23 mouse cellular contexts compared by ENCODE assay signal in the genomic region with DNA sequence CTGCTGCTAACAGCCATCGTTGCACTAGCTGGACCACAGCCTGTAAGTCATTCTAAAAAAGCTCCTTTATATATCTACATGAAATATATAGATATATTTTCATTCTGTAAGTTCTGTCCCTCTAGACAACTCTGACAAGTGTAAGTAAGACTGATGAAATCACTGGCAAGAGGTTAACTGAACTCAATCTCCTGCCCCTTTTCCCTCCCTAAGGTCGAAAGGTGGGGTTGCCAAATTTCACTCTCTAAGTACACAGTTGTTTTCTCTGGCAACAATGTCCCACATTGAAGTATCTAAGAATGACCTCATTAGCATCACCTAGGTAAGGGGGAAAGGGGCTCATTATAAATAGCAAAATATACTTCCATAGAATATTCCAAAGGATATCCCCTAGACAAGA. TPM values are rescaled to one million over a fixed set of nuclear protein-coding genes. Genes with fewer than 3 reads are reported as not detected.
DNase-seq lines count a peak whose midpoint lies in the region; ATAC-seq and TF ChIP-seq lines count a peak whose summit lies in the region.
"Had no signal": no experiment of that assay in that cellular context is flagged by ENCODE, and none has a peak within 500 bp of the region (broad histone marks: within the 10 kb centered on the region; RNA-seq: fewer than 3 reads in every experiment).

No protein-coding gene starts in this region.

- WGBS in liver, adult 2 months: 38% methylated on average over 2 of the region's 2 CpGs
- 88% methylated on average over 2 of the region's 2 CpGs for WGBS in liver, embryonic 11.5 days
- 65% methylated on average over 2 of the region's 2 CpGs for WGBS in liver, postnatal 0 days (ENCODE audit: insufficient replicate concordance)
- WGBS in forebrain, postnatal 0 days: 99% methylated on average over 2 of the region's 2 CpGs

- no peak for TF ChIP-seq POLR2A in liver, adult 2 months (IDR thresholded peaks at IDR 0.05; ENCODE audit: extremely low read depth, insufficient read depth, low read length)
- no peak for TF ChIP-seq POLR2A in myocyte (IDR thresholded peaks at IDR 0.05; ENCODE audit: insufficient read length, low read depth)

- peaks cover 6% of the 10 kb centered on the region for H3K4me1 ChIP-seq in liver, adult 2 months (ENCODE audit: control insufficient read depth, insufficient read depth, low read length)
- H3K4me1 ChIP-seq in liver, embryonic 11.5 days (replicated peaks; ENCODE audit: control insufficient read depth, insufficient read depth, low read length): no peaks in the 10 kb centered on the region
- no peaks in the 10 kb centered on the region for H3K4me1 ChIP-seq in liver, postnatal 0 days (ENCODE audit: insufficient read depth)
- H3K4me1 ChIP-seq in forebrain, postnatal 0 days (ENCODE audit: insufficient read depth): no peaks in the 10 kb centered on the region

- H3K27ac ChIP-seq in liver, adult 2 months (replicated peaks; ENCODE audit: insufficient read depth, low read depth, low read length): no peak overlapping the region
- no peak overlapping the region for H3K27ac ChIP-seq in liver, embryonic 11.5 days (ENCODE audit: low read depth, low read length)
- peak overlapping the region; percentile 30; the same call in 1 of the 2 replicates for H3K27ac ChIP-seq in liver, postnatal 0 days (ENCODE audit: low read depth)
- H3K27ac ChIP-seq in forebrain, postnatal 0 days (ENCODE audit: low read depth, low read length): no peak overlapping the region

- H3K9me3 ChIP-seq in liver, embryonic 11.5 days (ENCODE audit: control insufficient read depth, low read length): no peaks in the 10 kb centered on the region
- no peaks in the 10 kb centered on the region for H3K9me3 ChIP-seq in liver, postnatal 0 days (ENCODE audit: low read length)
- H3K9me3 ChIP-seq in forebrain, postnatal 0 days (ENCODE audit: low read length): no peaks in the 10 kb centered on the region
- H3K9me3 ChIP-seq: G1E had no signal

- H3K9ac ChIP-seq in liver, adult 2 months (ENCODE audit: low read depth, low read length): no peak overlapping the region
- no peak overlapping the region for H3K9ac ChIP-seq in liver, embryonic 11.5 days (ENCODE audit: low read depth, low read length)
- no peak overlapping the region for H3K9ac ChIP-seq in liver, postnatal 0 days (replicated peaks)
- H3K9ac ChIP-seq in forebrain, postnatal 0 days: no peak overlapping the region

- peak; percentile 89 for DNase-seq in liver, adult 2 months (ENCODE audit: extremely low read depth, low read depth, low spot score)
- DNase-seq in liver, embryonic 11.5 days (ENCODE audit: low spot score): no peak
- no peak for DNase-seq in liver, postnatal 0 days
- DNase-seq in liver (no peak), adipocyte (ENCODE audit: low spot score) (peak; percentile 13)
- no peak for DNase-seq in forebrain, postnatal 0 days
- no peak for DNase-seq in heart, postnatal 14 days
- DNase-seq: adrenal gland, adult 2 months; adrenal gland, adult 8-10 months; adrenal gland, postnatal 10 days; adrenal gland, postnatal 14 days; adrenal gland, postnatal 25 days; adrenal gland, postnatal 36 days; B cell, adult 2 months; cerebellum, adult 11 months; cerebellum, adult 11-12 months; cerebellum, adult 18-20 months had no signal

- intact Hi-C loops in heart, postnatal 14 days (cut with DNase I): no loop called here

- no peak for ATAC-seq in liver, embryonic 11.5 days (replicated peaks; ENCODE audit: low FRiP score)
- peak; percentile 84 for ATAC-seq in liver, postnatal 0 days
- no peak for ATAC-seq in forebrain, postnatal 0 days
- ATAC-seq: activated CD4-positive, CD25-positive, alpha-beta regulatory T cell, adult 4 months; CD4-positive, CD25-positive, alpha-beta regulatory T cell, adult 4 months; Patski had no signal

- H3K79me2 ChIP-seq in liver, adult 2 months (ENCODE audit: control insufficient read depth, insufficient read depth, low read length): no peaks in the 10 kb centered on the region; the same call in 1 of the 2 replicates
- no peaks in the 10 kb centered on the region for H3K79me2 ChIP-seq in myocyte (ENCODE audit: control insufficient read depth, insufficient read depth)

- H3K27me3 ChIP-seq in liver, adult 2 months (ENCODE audit: control insufficient read depth, insufficient read depth, low read length): no peaks in the 10 kb centered on the region
- no peaks in the 10 kb centered on the region for H3K27me3 ChIP-seq in liver, embryonic 11.5 days (replicated peaks; ENCODE audit: control insufficient read depth, insufficient read depth, low read length)
- no peaks in the 10 kb centered on the region for H3K27me3 ChIP-seq in liver, postnatal 0 days (ENCODE audit: insufficient read depth, low read length)
- no peaks in the 10 kb centered on the region for H3K27me3 ChIP-seq in myocyte (ENCODE audit: control insufficient read depth, insufficient read depth, insufficient read length)
- no peaks in the 10 kb centered on the region for H3K27me3 ChIP-seq in forebrain, postnatal 0 days (ENCODE audit: insufficient read depth, low read length)
- H3K27me3 ChIP-seq: CH12.LX, Patski had no signal

- no peak overlapping the region for H3K4me3 ChIP-seq in liver, adult 2 months (ENCODE audit: insufficient read depth, low read depth, low read length)
- H3K4me3 ChIP-seq in liver, embryonic 11.5 days (ENCODE audit: low read depth, low read length): no peak overlapping the region
- no peak overlapping the region for H3K4me3 ChIP-seq in liver, postnatal 0 days (ENCODE audit: low read depth, low read length)
- no peak overlapping the region for H3K4me3 ChIP-seq in myocyte
- no peak overlapping the region for H3K4me3 ChIP-seq in forebrain, postnatal 0 days (ENCODE audit: low read depth, low read length)

- H3ac ChIP-seq in myocyte (ENCODE audit: control insufficient read depth, insufficient read length): no peak overlapping the region

- peak; percentile 36; the same call in 1 of the 2 replicates for TF ChIP-seq EP300 in liver, postnatal 0 days (IDR thresholded peaks at IDR 0.05; ENCODE audit: low read depth)

- no peak for TF ChIP-seq CTCF in liver, adult 2 months (IDR thresholded peaks at IDR 0.05; ENCODE audit: low read depth, low read length)
- TF ChIP-seq CTCF in liver, postnatal 0 days (IDR thresholded peaks at IDR 0.05; ENCODE audit: low read depth): no peak
- no peak for TF ChIP-seq CTCF in forebrain, postnatal 0 days (IDR thresholded peaks at IDR 0.05; ENCODE audit: low read depth)

- no peak overlapping the region for H3K4me2 ChIP-seq in liver, embryonic 11.5 days
- H3K4me2 ChIP-seq in liver, postnatal 0 days (ENCODE audit: low read depth, low read length): no peak overlapping the region
- H3K4me2 ChIP-seq in myocyte (ENCODE audit: low read depth): no peak overlapping the region
- H3K4me2 ChIP-seq in forebrain, postnatal 0 days (ENCODE audit: low read depth): no peak overlapping the region

- H3K36me3 ChIP-seq in liver, adult 2 months (ENCODE audit: control insufficient read depth, insufficient read depth, low read length): peaks cover 70% of the 10 kb centered on the region
- peaks cover 28% of the 10 kb centered on the region for H3K36me3 ChIP-seq in liver, embryonic 11.5 days (ENCODE audit: control insufficient read depth, insufficient read depth, low read length)
- peaks cover 57% of the 10 kb centered on the region for H3K36me3 ChIP-seq in liver, postnatal 0 days (replicated peaks; ENCODE audit: insufficient read depth, low read length)
- H3K36me3 ChIP-seq in myocyte (ENCODE audit: control insufficient read depth, insufficient read depth): peaks cover 52% of the 10 kb centered on the region
- peaks cover 55% of the 10 kb centered on the region for H3K36me3 ChIP-seq in forebrain, postnatal 0 days (ENCODE audit: insufficient read depth)

TF ChIP-seq in myocyte, 11 proteins besides CTCF, POLR2A, EP300 and RAD21:
- TF ChIP-seq REST (IDR thresholded peaks at IDR 0.05; ENCODE audit: insufficient read depth, insufficient read length): no peak
- no peak for TF ChIP-seq POLR2AphosphoS2 (IDR thresholded peaks at IDR 0.05; ENCODE audit: insufficient read length, low read depth)
- TF ChIP-seq USF1 (IDR thresholded peaks at IDR 0.05; ENCODE audit: low read depth): no peak
- peak; percentile 58; the same call in 1 of the 2 replicates for TF ChIP-seq CEBPB (IDR thresholded peaks at IDR 0.05; ENCODE audit: insufficient read depth, poor library complexity, severe bottlenecking)
TF ChIP-seq in myocyte: peak in this region for 1.

RNA-seq across cellular contexts. Expression of a gene that starts 15.6 kb away (rescaled TPM):
- 29.4 and 29.8 TPM in 2 replicates for total RNA-seq in liver, adult 2 months (2014; rRNA removed)
- 6.4 and 8.6 TPM in 2 replicates for polyA plus RNA-seq in liver, adult 2 months (2012; rRNA removed)
- polyA plus RNA-seq in liver, embryonic 11.5 days (2014; fragmentation: Nextera tagmentation; extraction: Ambion mirVana): 17.9 and 20.5 TPM in 2 replicates
- 7.3 and 9.2 TPM in 2 replicates for polyA plus RNA-seq in liver, postnatal 0 days (2015; fragmentation: Nextera tagmentation; extraction: Ambion mirVana)
- 9.5 TPM for polyA plus RNA-seq in myocyte (2012; fragmentation: generic; extraction: Trizol)
- total RNA-seq in forebrain, postnatal 0 days (2014; rRNA removed): 15.4 and 19.0 TPM in 2 replicates
- polyA plus RNA-seq in forebrain, postnatal 0 days (2015; fragmentation: Nextera tagmentation; extraction: Ambion mirVana): 5.1 and 8.0 TPM in 2 replicates
- 10 to 100 TPM; 17.2 to 22.7 TPM for total RNA-seq in heart, postnatal 14 days (2021)

Comparison
In these comparisons a context has a peak if more than half of its experiments do, and no peak if none do; other contexts are left out.
1. DNase-seq: peak in liver, adult 2 months (single experiment) and adipocyte (single experiment); none in liver, embryonic 11.5 days (single experiment), liver, postnatal 0 days (single experiment), liver (single experiment), forebrain, postnatal 0 days (single experiment) and heart, postnatal 14 days (0 of 2).